Comparison of ENCODE assay signal across 19 mouse cellular contexts in the genomic region with DNA sequence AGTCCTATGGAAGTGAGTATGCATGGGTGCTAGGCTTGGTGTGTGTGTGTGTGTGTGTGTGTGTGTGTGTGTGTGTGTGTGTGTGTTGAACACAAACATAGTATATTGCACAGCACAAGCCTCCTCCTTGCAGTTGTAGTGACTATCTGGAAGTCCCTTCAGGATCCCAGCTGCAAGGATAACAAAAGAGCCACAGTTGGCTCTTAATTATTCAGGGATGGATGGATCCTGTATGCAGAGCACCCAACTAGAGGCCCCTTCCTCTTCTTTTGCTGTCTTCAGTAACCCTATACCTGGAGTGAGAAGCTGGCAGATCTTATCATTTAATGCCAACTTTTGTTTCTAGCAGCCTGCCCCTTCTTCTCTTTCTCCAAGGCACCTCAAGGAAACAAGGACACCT. TPM values are rescaled to one million over a fixed set of nuclear protein-coding genes. Genes with fewer than 3 reads are reported as not detected.
"Had no signal": no experiment of that assay in that cellular context is flagged by ENCODE, and none has a peak within 500 bp of the region (broad histone marks: within the 10 kb centered on the region; RNA-seq: fewer than 3 reads in every experiment).

No protein-coding gene starts in this region.

- DNase-seq: cerebellum, adult 2 months; cerebellum, adult 8-10 months; cerebellum, adult 9-10 months; cerebellum, adult 9-11 months; cerebellum, postnatal 10 days; cerebellum, postnatal 14 days; cerebellum, postnatal 25 days; cerebellum, postnatal 36 days; embryo, embryonic 11 days; forebrain, postnatal 0 days; gastrocnemius, adult 2 months; gastrocnemius, postnatal 10 days; gastrocnemius, postnatal 14 days; gastrocnemius, postnatal 25 days; gastrocnemius, postnatal 36 days; heart, adult 18-20 months; heart, adult 2 months had no signal

RNA-seq across cellular contexts. Expression of gene Sema5b, which starts 7.0 kb away (rescaled TPM):
- total RNA-seq: common myeloid progenitor, adult 5-6 weeks; granulocyte monocyte progenitor cell, adult 5-6 weeks had no signal
